Mouse (Mus musculus) lung, embryonic 16.5 days (tissue): ENCODE measurements around the gene Adgrd1. TPM values are rescaled to one million over a fixed set of nuclear protein-coding genes. Genes with fewer than 3 reads are reported as not detected.

Experiments used
- ATAC-seq: fragments of 200-750 bp; cut with Nextera tagmentation; 2 replicates; pipeline ENCODE4 v1.8.0; 2017; ENCODE audit warnings: low read depth, mild to moderate bottlenecking, moderate library complexity
- H3K27ac ChIP-seq: fragments of 300-500 bp; sonication (generic); 2 replicates; pipeline ENCODE4 v1.5.1; 2014; ENCODE audit warnings: mild to moderate bottlenecking, control low read depth, low read length
- H3K27me3 ChIP-seq: fragments of 300-500 bp; sonication (generic); 2 replicates; pipeline ENCODE4 v1.6.1; 2014; ENCODE audit warnings: low read depth, low read length, mixed read lengths; ENCODE audit not compliant: control insufficient read depth, insufficient read depth
- H3K36me3 ChIP-seq: fragments of 300-500 bp; sonication (generic); 2 replicates; pipeline ENCODE4 v1.6.1; 2014; ENCODE audit warnings: low read length; ENCODE audit not compliant: control insufficient read depth, insufficient read depth
- H3K4me1 ChIP-seq: fragments of 300-500 bp; sonication (generic); replicated peaks from 2 replicates; pipeline ENCODE4 v1.6.1; 2014; ENCODE audit warnings: low read length, mixed read lengths; ENCODE audit not compliant: control insufficient read depth, insufficient read depth
- H3K4me2 ChIP-seq: fragments of 300-500 bp; sonication (generic); 2 replicates; pipeline ENCODE4 v1.6.1; 2014; ENCODE audit warnings: low read depth, low read length, control low read depth
- H3K4me3 ChIP-seq: fragments of 300-500 bp; sonication (generic); 2 replicates; pipeline ENCODE4 v1.5.1; 2014; ENCODE audit warnings: mild to moderate bottlenecking, low read length, control low read depth
- H3K9ac ChIP-seq: fragments of 300-500 bp; sonication (generic); 2 replicates; pipeline ENCODE4 v1.6.1; 2014; ENCODE audit warnings: low read length, control low read depth
- H3K9me3 ChIP-seq: fragments of 300-500 bp; sonication (generic); 2 replicates; pipeline ENCODE4 v1.6.1; 2016; ENCODE audit warnings: low read length; ENCODE audit not compliant: control insufficient read depth
- WGBS: fragments of 180-500 bp; shearing (Covaris S2); extraction: QIAGEN DNeasy Blood & Tissue Kit; methylation state at CpG from one replicate; pipeline ENCODE4 v1.1.7; 2014; 5-methylcytosine and 5-hydroxymethylcytosine counted together
- polyA plus RNA-seq: library from polyadenylated mRNA; unstranded; fragments of >200 nt; fragmentation: Nextera tagmentation; extraction: Ambion mirVana; gene quantifications from 2 replicates; pipeline ENCODE4 v1.2.1, GENCODE M21; 2015

Gene Adgrd1
- polyA plus RNA-seq, 1 experiment from 2014 or later = 1.8 TPM

- no peaks in the 10 kb centered on the region for H3K27me3 ChIP-seq
- 77% methylated on average over 15 of the region's 15 CpGs for WGBS
- H3K36me3 ChIP-seq = no peaks in the 10 kb centered on the region
- H3K4me1 ChIP-seq = no peaks in the 10 kb centered on the region
- H3K4me3 ChIP-seq = no peak overlapping the region
- H3K9ac ChIP-seq = no peak overlapping the region
- ATAC-seq = no peak
- no peak overlapping the region for H3K27ac ChIP-seq
- no peak overlapping the region for H3K4me2 ChIP-seq
- H3K9me3 ChIP-seq = no peaks in the 10 kb centered on the region
Measured at GRCm38 (mm10) chr5:129138576-129138975, 42.0 kb downstream of the Adgrd1 start.

DNA sequence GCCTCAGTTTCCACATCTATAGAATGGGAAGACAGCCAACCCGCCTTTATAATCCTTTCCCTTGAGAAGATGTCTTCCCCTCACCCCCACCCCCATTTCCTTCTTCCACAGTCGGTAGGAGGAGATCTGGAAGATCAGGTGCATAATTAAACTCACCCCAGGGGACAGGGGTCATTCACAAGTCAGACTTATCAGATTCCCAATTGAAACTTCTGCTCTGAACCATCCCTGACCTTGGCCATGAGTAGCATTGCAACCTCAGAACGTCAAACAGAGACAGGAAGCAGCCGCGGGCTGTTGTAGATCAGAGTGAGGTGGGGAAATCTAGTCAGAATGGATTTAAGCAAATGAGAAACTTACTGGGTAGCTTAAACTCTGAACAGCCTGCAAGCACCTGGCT lies 46.3 kb downstream of the Adgrd1 start:
- H3K4me3 ChIP-seq = no peak overlapping the region
- no peaks in the 10 kb centered on the region; the same call in 1 of the 2 replicates for H3K4me1 ChIP-seq
- ATAC-seq = no peak
- H3K9ac ChIP-seq = no peak overlapping the region
- no peaks in the 10 kb centered on the region for H3K36me3 ChIP-seq
- H3K27ac ChIP-seq = no peak overlapping the region
- no peak overlapping the region for H3K4me2 ChIP-seq
- WGBS = 49% methylated on average over 5 of the region's 5 CpGs
- H3K9me3 ChIP-seq = no peaks in the 10 kb centered on the region
- no peaks in the 10 kb centered on the region for H3K27me3 ChIP-seq

DNA sequence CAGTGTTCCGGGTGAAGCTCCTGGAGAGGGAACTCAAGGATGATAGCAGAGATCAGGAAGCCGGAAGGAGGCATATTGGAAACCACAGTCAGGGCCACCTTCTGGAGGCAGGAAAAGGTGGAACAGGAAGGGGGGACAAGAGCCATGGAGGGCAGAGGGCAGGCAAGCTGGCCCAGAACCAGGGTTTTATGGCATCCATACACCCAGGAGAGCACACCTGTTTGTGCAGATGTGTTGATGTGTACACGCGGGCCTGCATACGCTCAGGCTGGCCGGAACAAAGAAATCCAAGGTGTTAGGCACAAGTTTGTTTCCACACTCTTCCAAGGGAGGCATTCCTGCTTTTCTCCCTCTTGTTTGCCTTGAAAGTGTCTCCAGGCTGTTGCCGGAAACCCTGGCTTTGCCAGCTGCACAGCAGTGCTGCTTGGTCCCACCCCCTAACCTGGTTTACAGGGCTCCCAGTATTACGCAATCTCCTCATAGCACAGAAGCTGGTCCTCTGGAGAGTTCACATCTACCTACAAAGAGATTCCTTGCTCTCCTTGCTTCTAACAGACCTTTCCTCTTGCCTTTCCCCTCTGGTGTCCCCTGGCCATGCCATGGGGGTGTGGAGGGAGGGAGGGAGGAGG lies 48.9 kb downstream of the Adgrd1 start:
- H3K36me3 ChIP-seq = no peaks in the 10 kb centered on the region
- no peak overlapping the region for H3K27ac ChIP-seq
- H3K4me3 ChIP-seq = no peak overlapping the region
- H3K27me3 ChIP-seq = no peaks in the 10 kb centered on the region
- peak; percentile 60; the same call in 1 of the 2 replicates for ATAC-seq
- no peaks in the 10 kb centered on the region for H3K9me3 ChIP-seq
- no peaks in the 10 kb centered on the region; the same call in 1 of the 2 replicates for H3K4me1 ChIP-seq
- H3K9ac ChIP-seq = no peak overlapping the region
- 58% methylated on average over 8 of the region's 8 CpGs for WGBS
- H3K4me2 ChIP-seq = no peak overlapping the region

DNA sequence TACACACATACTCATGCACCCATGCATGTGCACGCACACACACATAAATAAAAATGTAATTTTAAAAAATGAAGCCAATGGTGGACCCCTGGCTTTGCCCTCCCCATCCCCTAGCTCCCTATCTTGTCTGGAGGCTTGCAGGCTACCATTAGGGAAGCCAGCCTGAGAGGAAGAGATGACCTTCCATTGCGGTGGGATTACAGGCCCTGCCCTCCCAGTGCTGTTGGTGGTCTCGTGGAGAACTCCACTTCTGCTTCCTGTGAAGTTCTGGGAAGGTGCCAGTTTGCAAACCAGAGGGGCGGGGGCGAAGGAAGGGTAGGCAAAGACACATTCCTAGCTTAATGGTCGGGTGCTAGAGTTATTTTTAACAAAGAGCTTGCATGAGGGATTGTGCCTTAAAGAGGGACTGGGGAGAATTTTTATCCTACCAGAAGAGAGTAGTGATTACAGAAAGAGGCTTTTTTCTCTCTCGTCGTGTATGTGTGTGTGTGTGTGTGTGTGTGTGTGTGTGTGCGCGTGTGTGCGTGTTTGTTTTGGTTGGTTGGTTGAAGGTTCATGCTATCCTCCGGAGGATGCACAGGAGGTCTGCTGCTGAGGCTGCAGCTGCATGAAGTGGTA lies 50.5 kb downstream of the Adgrd1 start:
- H3K27me3 ChIP-seq = no peaks in the 10 kb centered on the region
- H3K4me1 ChIP-seq = no peaks in the 10 kb centered on the region; the same call in 1 of the 2 replicates
- no peak overlapping the region for H3K4me3 ChIP-seq
- no peak overlapping the region for H3K27ac ChIP-seq
- WGBS = 43% methylated on average over 12 of the region's 12 CpGs
- H3K36me3 ChIP-seq = no peaks in the 10 kb centered on the region
- no peak for ATAC-seq
- no peak overlapping the region for H3K9ac ChIP-seq
- no peak overlapping the region for H3K4me2 ChIP-seq
- no peaks in the 10 kb centered on the region for H3K9me3 ChIP-seq

DNA sequence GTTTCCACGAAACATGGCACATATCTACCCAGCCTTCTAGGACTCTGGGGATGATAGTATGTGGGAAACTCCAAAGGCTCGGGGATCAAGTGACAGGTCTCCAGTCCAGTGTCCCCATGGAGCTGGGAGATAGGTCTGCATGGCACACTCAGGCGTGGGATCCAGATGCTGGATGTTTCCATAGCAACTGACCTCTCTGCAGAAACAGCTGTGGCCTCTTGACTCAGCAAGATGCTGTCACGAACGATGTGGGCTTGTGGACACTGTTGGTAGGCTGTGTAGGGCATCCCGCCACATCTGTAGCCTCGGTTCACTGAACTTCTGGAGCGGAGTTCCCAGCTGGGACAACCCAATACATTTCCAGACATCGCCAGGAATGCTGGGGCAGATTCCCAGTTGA lies 51.9 kb downstream of the Adgrd1 start:
- H3K4me3 ChIP-seq = no peak overlapping the region
- no peaks in the 10 kb centered on the region; the same call in 1 of the 2 replicates for H3K4me1 ChIP-seq
- 71% methylated on average over 9 of the region's 9 CpGs for WGBS
- H3K27me3 ChIP-seq = no peaks in the 10 kb centered on the region
- no peak overlapping the region for H3K4me2 ChIP-seq
- H3K9ac ChIP-seq = no peak overlapping the region
- no peaks in the 10 kb centered on the region for H3K36me3 ChIP-seq
- no peak for ATAC-seq
- no peak overlapping the region for H3K27ac ChIP-seq
- no peaks in the 10 kb centered on the region for H3K9me3 ChIP-seq

GRCm38 (mm10) chr5:129155023-129155901 lies 58.7 kb downstream of the Adgrd1 start:
- Histone ChIP-seq H3K9ac (no peak overlapping the region), H3K4me3 (no peak overlapping the region), H3K27me3 (no peaks in the 10 kb centered on the region), H3K4me2 (no peak overlapping the region), H3K36me3 (no peaks in the 10 kb centered on the region), H3K27ac (no peak overlapping the region), H3K4me1 (0 out of 2 replicates have a peak, but pooled peaks cover 2% of the 10 kb centered on the region), H3K9me3 (no peaks in the 10 kb centered on the region)
- 62% methylated on average over 14 of the region's 14 CpGs for whole genome bisulfite sequencing
- no peak for ATAC-seq

- H3K27ac ChIP-seq = no peak overlapping the region
- H3K4me1 ChIP-seq = 0 out of 2 replicates have a peak, but pooled peaks cover 2% of the 10 kb centered on the region
- no peaks in the 10 kb centered on the region for H3K9me3 ChIP-seq
- H3K4me3 ChIP-seq = no peak overlapping the region
- H3K9ac ChIP-seq = no peak overlapping the region
- no peaks in the 10 kb centered on the region for H3K27me3 ChIP-seq
- WGBS = 26% methylated on average over 9 of the region's 9 CpGs
- peak; percentile 66; the same call in 1 of the 2 replicates for ATAC-seq
- H3K36me3 ChIP-seq = no peaks in the 10 kb centered on the region
- H3K4me2 ChIP-seq = no peak overlapping the region
Measured at GRCm38 (mm10) chr5:129155902-129156311, 59.4 kb downstream of the Adgrd1 start.

- no peak overlapping the region for H3K27ac ChIP-seq
Measured at GRCm38 (mm10) chr5:129161372-129162051, 65.0 kb downstream of the Adgrd1 start.

More at GRCm38 (mm10) chr5:129161372-129162051, 65.0 kb downstream of the Adgrd1 start:
- H3K4me2 ChIP-seq = no peak overlapping the region
- ATAC-seq = no peak
- no peaks in the 10 kb centered on the region for H3K27me3 ChIP-seq
- H3K9ac ChIP-seq = no peak overlapping the region
- 71% methylated on average over 11 of the region's 11 CpGs for WGBS
- peaks cover 18% of the 10 kb centered on the region for H3K4me1 ChIP-seq
- H3K9me3 ChIP-seq = no peaks in the 10 kb centered on the region
- no peak overlapping the region for H3K4me3 ChIP-seq
- no peaks in the 10 kb centered on the region for H3K36me3 ChIP-seq
